Comparison of ENCODE assay signal across 13 mouse cellular contexts in the genomic region with DNA sequence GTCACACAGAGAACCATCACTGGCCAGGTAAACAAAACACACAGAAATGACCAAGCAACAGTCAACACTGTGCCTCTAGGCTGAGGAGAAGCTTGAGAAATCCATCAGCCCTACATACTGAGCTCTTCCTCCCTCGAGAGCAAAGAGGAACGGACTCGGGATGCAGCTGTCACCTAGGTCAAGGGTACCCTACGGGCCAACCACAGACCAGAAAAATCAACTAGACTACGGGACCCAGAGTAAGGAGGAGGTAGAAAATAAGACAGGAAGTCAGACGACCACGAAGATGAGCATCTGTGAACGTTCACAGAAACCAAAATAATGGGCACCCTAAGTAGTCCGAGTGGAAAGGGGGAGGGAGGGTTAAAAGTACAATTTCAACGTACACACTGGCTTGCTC. TPM values are rescaled to one million over a fixed set of nuclear protein-coding genes. Genes with fewer than 3 reads are reported as not detected.
A peak's percentile ranks its signal among the peaks of the same experiment; 100 is the strongest.
DNase-seq lines count a peak whose midpoint lies in the region; ATAC-seq and TF ChIP-seq lines count a peak whose summit lies in the region.
"Had no signal": no experiment of that assay in that cellular context is flagged by ENCODE, and none has a peak within 500 bp of the region (broad histone marks: within the 10 kb centered on the region; RNA-seq: fewer than 3 reads in every experiment).

No protein-coding gene starts in this region.

- no peak overlapping the region for H3K4me3 ChIP-seq in liver, embryonic 14.5 days (ENCODE audit: insufficient read depth in 1 of 2, low read depth in 2 of 2, low read length in 2 of 2)
- no peak overlapping the region for H3K4me3 ChIP-seq in liver, embryonic 11.5 days (ENCODE audit: low read depth, low read length)
- peak overlapping the region; percentile 42 for H3K4me3 ChIP-seq in megakaryocyte, embryonic 14.5 days (replicated peaks)
- H3K4me3 ChIP-seq: embryonic facial prominence, embryonic 10.5 days; heart, embryonic 13.5 days; hindbrain, embryonic 15.5 days had no signal

- TF ChIP-seq CTCF in liver, embryonic 14.5 days (IDR thresholded peaks at IDR 0.05; ENCODE audit: low read depth), result no peak

- no peak for TF ChIP-seq EP300 in liver, embryonic 14.5 days (IDR thresholded peaks at IDR 0.05; ENCODE audit: low read depth)

- H3K27ac ChIP-seq in liver, embryonic 14.5 days, result no peak overlapping the region
- H3K27ac ChIP-seq in liver, embryonic 11.5 days (ENCODE audit: low read depth, low read length), result no peak overlapping the region
- H3K27ac ChIP-seq: embryonic facial prominence, embryonic 10.5 days; heart, embryonic 13.5 days; hindbrain, embryonic 15.5 days; macrophage had no signal

- H3K4me2 ChIP-seq in liver, embryonic 14.5 days (ENCODE audit: low read depth), result no peak overlapping the region
- no peak overlapping the region for H3K4me2 ChIP-seq in liver, embryonic 11.5 days
- H3K4me2 ChIP-seq: heart, embryonic 13.5 days; hindbrain, embryonic 15.5 days had no signal

- no peaks in the 10 kb centered on the region for H3K36me3 ChIP-seq in liver, embryonic 14.5 days (replicated peaks; ENCODE audit: control insufficient read depth, insufficient read depth, low read depth)
- no peaks in the 10 kb centered on the region for H3K36me3 ChIP-seq in liver, embryonic 11.5 days (ENCODE audit: control insufficient read depth, insufficient read depth, low read length)
- peaks cover 33% of the 10 kb centered on the region for H3K36me3 ChIP-seq in megakaryocyte, embryonic 14.5 days (replicated peaks; ENCODE audit: low read length)
- H3K36me3 ChIP-seq: heart, embryonic 13.5 days; hindbrain, embryonic 15.5 days had no signal

- H3K9ac ChIP-seq in liver, embryonic 14.5 days (replicated peaks), result 0 out of 2 replicates have a peak overlapping the region, but pooled peaks have one; percentile 9
- H3K9ac ChIP-seq in liver, embryonic 11.5 days (ENCODE audit: low read depth, low read length), result no peak overlapping the region
- H3K9ac ChIP-seq: heart, embryonic 13.5 days; hindbrain, embryonic 15.5 days had no signal

- peaks cover 8 to 11% of the 10 kb centered on the region in 2 experiments for H3K4me1 ChIP-seq in liver, embryonic 14.5 days (replicated peaks; ENCODE audit: control insufficient read depth in 2 of 2, insufficient read depth in 2 of 2, low read length in 1 of 2)
- H3K4me1 ChIP-seq in liver, embryonic 11.5 days (replicated peaks; ENCODE audit: control insufficient read depth, insufficient read depth, low read length), result peaks cover 14% of the 10 kb centered on the region
- peaks cover 72% of the 10 kb centered on the region for H3K4me1 ChIP-seq in megakaryocyte, embryonic 14.5 days

- 17% methylated on average over 10 of the region's 10 CpGs for WGBS in liver, embryonic 14.5 days (ENCODE audit: insufficient replicate concordance)
- 42% methylated on average over 10 of the region's 10 CpGs for WGBS in liver, embryonic 11.5 days

- H3K27me3 ChIP-seq in liver, embryonic 14.5 days (ENCODE audit: control insufficient read depth, insufficient read depth, low read length), result no peaks in the 10 kb centered on the region
- no peaks in the 10 kb centered on the region for H3K27me3 ChIP-seq in liver, embryonic 11.5 days (replicated peaks; ENCODE audit: control insufficient read depth, insufficient read depth, low read length)
- no peaks in the 10 kb centered on the region for H3K27me3 ChIP-seq in megakaryocyte, embryonic 14.5 days (replicated peaks)
- H3K27me3 ChIP-seq: heart, embryonic 13.5 days; hindbrain, embryonic 15.5 days had no signal

- no peaks in the 10 kb centered on the region for H3K9me3 ChIP-seq in liver, embryonic 14.5 days (ENCODE audit: control insufficient read depth, low read length)
- H3K9me3 ChIP-seq in liver, embryonic 11.5 days (ENCODE audit: control insufficient read depth, low read length), result no peaks in the 10 kb centered on the region
- no peaks in the 10 kb centered on the region for H3K9me3 ChIP-seq in megakaryocyte, embryonic 14.5 days
- H3K9me3 ChIP-seq: embryonic facial prominence, embryonic 10.5 days; heart, embryonic 13.5 days; hindbrain, embryonic 15.5 days had no signal

- DNase-seq in liver, embryonic 14.5 days (ENCODE audit: low read depth in 3 of 3, low spot score in 3 of 3), result no peak
- no peak for DNase-seq in liver, embryonic 11.5 days (ENCODE audit: low spot score)
- DNase-seq in thymus, postnatal 14 days, result peak; percentile 53
- no peak for DNase-seq in heart, adult 18-20 months
- DNase-seq in cerebellum, postnatal 36 days, result no peak
- no peak for DNase-seq in left cerebral cortex, adult 18-20 months (ENCODE audit: low spot score in 2 of 2)
- DNase-seq: lung, adult 18-20 months had no signal

- no peak for ATAC-seq in liver, embryonic 14.5 days (ENCODE audit: insufficient read depth)
- no peak for ATAC-seq in liver, embryonic 11.5 days (replicated peaks; ENCODE audit: low FRiP score)
- ATAC-seq in activated CD4-positive, CD25-positive, alpha-beta regulatory T cell, adult 4 months, result peak; percentile 84

RNA-seq across cellular contexts. Expression of gene Fryl, which starts 15.1 kb away (rescaled TPM):
- 15.4 and 22.1 TPM in 2 replicates for polyA plus RNA-seq in liver, embryonic 14.5 days (2012; rRNA removed)
- polyA plus RNA-seq in liver, embryonic 14.5 days (2014; fragmentation: Nextera tagmentation; extraction: Ambion mirVana), result 41.8 and 46.7 TPM in 2 replicates
- polyA plus RNA-seq in liver, embryonic 11.5 days (2014; fragmentation: Nextera tagmentation; extraction: Ambion mirVana), result 35.4 and 39.7 TPM in 2 replicates
- polyA plus RNA-seq in activated CD4-positive, CD25-positive, alpha-beta regulatory T cell, adult 4 months (2017; shearing (Covaris generic)), result 10 to 100 TPM; 90.0 to 92.4 TPM
- polyA plus RNA-seq in megakaryocyte, embryonic 14.5 days (2012; ENCODE audit: insufficient read depth, low replicate concordance), result 14.1 and 27.6 TPM in 2 replicates
- 10 to 100 TPM; 28.8 to 40.5 TPM for total RNA-seq in heart, adult 18-20 months (2021)
- total RNA-seq in left cerebral cortex, adult 18-20 months (2021), result 10 to 100 TPM; 54.2 to 57.5 TPM

RNA-seq across cellular contexts. Expression of gene Ociad1, which starts 51.3 kb away (rescaled TPM):
- polyA plus RNA-seq in liver, embryonic 14.5 days (2012; rRNA removed), result 59.2 and 81.4 TPM in 2 replicates
- 74.9 and 77.4 TPM in 2 replicates for polyA plus RNA-seq in liver, embryonic 14.5 days (2014; fragmentation: Nextera tagmentation; extraction: Ambion mirVana)
- polyA plus RNA-seq in liver, embryonic 11.5 days (2014; fragmentation: Nextera tagmentation; extraction: Ambion mirVana), result 170 and 171 TPM in 2 replicates
- polyA plus RNA-seq in activated CD4-positive, CD25-positive, alpha-beta regulatory T cell, adult 4 months (2017; shearing (Covaris generic)), result 100 to 1,000 TPM; 128 to 159 TPM
- polyA plus RNA-seq in megakaryocyte, embryonic 14.5 days (2012; ENCODE audit: insufficient read depth, low replicate concordance), result 15.0 and 106 TPM in 2 replicates
- 100 to 1,000 TPM; 259 to 269 TPM for total RNA-seq in heart, adult 18-20 months (2021)
- 100 to 1,000 TPM; 465 to 497 TPM for total RNA-seq in left cerebral cortex, adult 18-20 months (2021)
